Mouse (Mus musculus) neural tube, embryonic 11.5 days (tissue): Measurements from ENCODE around the gene Mturn. TPM values are rescaled to one million over a fixed set of nuclear protein-coding genes. Genes with fewer than 3 reads are reported as not detected.

Source experiments
- ATAC-seq: fragments of 200-750 bp; cut with Nextera tagmentation; 2 replicates; pipeline ENCODE4 v1.8.0; 2017; ENCODE audit warnings: moderate number of reproducible peaks, mild to moderate bottlenecking, moderate TSS enrichment, moderate library complexity; ENCODE audit not compliant: insufficient read depth, low FRiP score, low TSS enrichment
- DNase-seq: peaks from one replicate; pipeline ENCODE4 v3.0.0-alpha.2; 2015; ENCODE audit warnings: low spot score
- H3K27ac ChIP-seq: fragments of 300-500 bp; sonication (generic); 2 replicates; pipeline ENCODE4 v1.5.1; 2014; ENCODE audit warnings: low read depth, mild to moderate bottlenecking, low read length
- H3K27me3 ChIP-seq: fragments of 300-500 bp; sonication (generic); 2 replicates; pipeline ENCODE4 v1.6.1; 2014; ENCODE audit warnings: mild to moderate bottlenecking, low read length, mixed read lengths; ENCODE audit not compliant: control insufficient read depth, insufficient read depth
- H3K36me3 ChIP-seq: fragments of 300-500 bp; sonication (generic); 2 replicates; pipeline ENCODE4 v1.6.1; 2014; ENCODE audit warnings: mild to moderate bottlenecking, low read length, moderate library complexity, mixed read lengths; ENCODE audit not compliant: control insufficient read depth, insufficient read depth
- H3K4me1 ChIP-seq: fragments of 300-500 bp; sonication (generic); 2 replicates; pipeline ENCODE4 v1.6.1; 2014; ENCODE audit warnings: low read length, mixed read lengths; ENCODE audit not compliant: control insufficient read depth, insufficient read depth
- H3K4me2 ChIP-seq: fragments of 300-500 bp; sonication (generic); 2 replicates; pipeline ENCODE4 v1.6.1; 2014; ENCODE audit warnings: low read depth, mild to moderate bottlenecking, moderate library complexity
- H3K4me3 ChIP-seq: fragments of 300-500 bp; sonication (generic); 2 replicates; pipeline ENCODE4 v1.5.1; 2014; ENCODE audit warnings: low read depth, low read length
- H3K9ac ChIP-seq: fragments of 300-500 bp; sonication (generic); 2 replicates; pipeline ENCODE4 v1.6.1; 2014; ENCODE audit warnings: mild to moderate bottlenecking, low read length
- H3K9me3 ChIP-seq: fragments of 300-500 bp; sonication (generic); 2 replicates; pipeline ENCODE4 v1.6.1; 2016; ENCODE audit warnings: low read length; ENCODE audit not compliant: control insufficient read depth
- WGBS: fragments of 180-500 bp; shearing (Covaris S2); extraction: QIAGEN DNeasy Blood & Tissue Kit; methylation state at CpG from one replicate; pipeline ENCODE4 v1.1.7; 2014; 5-methylcytosine and 5-hydroxymethylcytosine counted together
- polyA plus RNA-seq: library from polyadenylated mRNA; unstranded; fragments of >200 nt; fragmentation: Nextera tagmentation; extraction: Ambion mirVana; gene quantifications from 2 replicates; pipeline ENCODE4 v1.2.1, GENCODE M21; 2014

Gene Mturn
- polyA plus RNA-seq: 30.5 and 35.8 TPM in 2 replicates

- peak within 1 kb of the TSS; percentile 67 for H3K27ac ChIP-seq
- H3K9me3 ChIP-seq: no peaks in the 10 kb centered on the region
- peaks cover 7% of the 10 kb centered on the region; the same call in 1 of the 2 replicates for H3K4me1 ChIP-seq
- ATAC-seq (peak; percentile 97), DNase-seq (peak; percentile 96)
- WGBS: 6% methylated on average over 32 of the region's 48 CpGs
- no peaks in the 10 kb centered on the region for H3K36me3 ChIP-seq
- H3K9ac ChIP-seq: peak within 1 kb of the TSS; percentile 64
- H3K4me2 ChIP-seq: peak within 1 kb of the TSS; percentile 91
- peak within 1 kb of the TSS; percentile 70 for H3K4me3 ChIP-seq
- H3K27me3 ChIP-seq: 0 out of 2 replicates have a peak, but pooled peaks cover 3% of the 10 kb centered on the region
Measured at GRCm38 (mm10) chr6:54680891-54681745, at the start of gene Mturn. Gene Mturn, plus strand, starts transcription at chr6:54681624.

- DNase-seq (no peak), ATAC-seq (no peak)
- H3K36me3 ChIP-seq: 0 out of 2 replicates have a peak, but pooled peaks cover 2% of the 10 kb centered on the region
- 93% methylated on average over 3 of the region's 3 CpGs for WGBS
- H3K9ac ChIP-seq: no peak overlapping the region
- H3K4me3 ChIP-seq: no peak overlapping the region
- no peak overlapping the region for H3K27ac ChIP-seq
- H3K9me3 ChIP-seq: no peaks in the 10 kb centered on the region
- no peaks in the 10 kb centered on the region for H3K27me3 ChIP-seq
- H3K4me1 ChIP-seq: no peaks in the 10 kb centered on the region
- H3K4me2 ChIP-seq: no peak overlapping the region
Measured at GRCm38 (mm10) chr6:54639877-54640276, 41.5 kb upstream of the Mturn start.

- H3K4me3 ChIP-seq: no peak overlapping the region
- no peaks in the 10 kb centered on the region for H3K4me1 ChIP-seq
- 87% methylated on average over 2 of the region's 2 CpGs for WGBS
- ATAC-seq: no peak
- H3K9me3 ChIP-seq: no peaks in the 10 kb centered on the region
- no peaks in the 10 kb centered on the region for H3K27me3 ChIP-seq
- H3K36me3 ChIP-seq: 0 out of 2 replicates have a peak, but pooled peaks cover 2% of the 10 kb centered on the region
- H3K9ac ChIP-seq: no peak overlapping the region
- no peak overlapping the region for H3K4me2 ChIP-seq
- DNase-seq: no peak
- no peak overlapping the region for H3K27ac ChIP-seq
Measured at GRCm38 (mm10) chr6:54641953-54642352, 39.5 kb upstream of the Mturn start.

GRCm38 (mm10) chr6:54643181-54643580, 38.2 kb upstream of the Mturn start:
- Histone ChIP-seq H3K27me3 (no peaks in the 10 kb centered on the region), H3K4me1 (no peaks in the 10 kb centered on the region), H3K27ac (no peak overlapping the region), H3K36me3 (0 out of 2 replicates have a peak, but pooled peaks cover 2% of the 10 kb centered on the region), H3K4me3 (no peak overlapping the region), H3K4me2 (no peak overlapping the region), H3K9ac (no peak overlapping the region), H3K9me3 (no peaks in the 10 kb centered on the region)
- WGBS: 87% methylated on average over 4 of the region's 4 CpGs
- DNase-seq: no peak
- no peak for ATAC-seq

DNA sequence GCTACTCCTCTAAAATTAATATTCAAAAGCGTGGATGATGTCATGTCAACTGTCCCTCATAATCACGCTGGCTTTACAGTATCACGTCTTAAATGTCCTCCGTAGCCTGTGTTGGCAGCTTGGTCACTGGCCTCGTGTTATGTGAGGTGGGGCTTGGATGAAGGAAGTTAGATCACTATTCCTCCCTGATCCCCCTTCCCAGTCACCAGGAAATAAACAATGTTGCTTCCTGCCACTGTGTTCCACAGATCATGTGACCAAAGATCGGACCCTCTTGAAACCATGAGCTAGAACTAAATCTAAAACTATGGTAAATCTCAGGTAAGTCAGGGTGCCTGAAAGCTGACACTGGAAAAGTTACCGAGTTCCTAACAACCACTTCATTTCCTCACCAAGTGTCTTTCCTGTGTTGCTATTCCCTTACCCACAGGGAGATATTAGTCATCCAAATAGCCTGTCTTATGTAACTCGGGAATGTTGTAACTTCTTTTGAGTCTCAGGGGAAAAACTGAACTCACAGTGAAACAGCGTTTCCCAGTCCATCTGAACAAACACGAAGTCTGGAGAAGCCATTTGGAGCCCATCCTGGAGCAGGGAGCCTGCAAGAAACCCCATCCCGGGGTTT, 25.8 kb upstream of the Mturn start:
- Histone ChIP-seq H3K27ac (no peak overlapping the region), H3K27me3 (no peaks in the 10 kb centered on the region), H3K4me1 (no peaks in the 10 kb centered on the region), H3K36me3 (no peaks in the 10 kb centered on the region), H3K9me3 (no peaks in the 10 kb centered on the region), H3K4me3 (no peak overlapping the region), H3K9ac (no peak overlapping the region), H3K4me2 (no peak overlapping the region)
- ATAC-seq (no peak), DNase-seq (no peak)
- 77% methylated on average over 11 of the region's 11 CpGs for WGBS

- no peak for ATAC-seq
- 96% methylated on average over 6 of the region's 6 CpGs for WGBS
- Histone ChIP-seq H3K36me3 (no peaks in the 10 kb centered on the region), H3K27ac (no peak overlapping the region), H3K9ac (no peak overlapping the region), H3K4me1 (no peaks in the 10 kb centered on the region), H3K9me3 (no peaks in the 10 kb centered on the region), H3K4me3 (no peak overlapping the region), H3K27me3 (no peaks in the 10 kb centered on the region), H3K4me2 (no peak overlapping the region)
- no peak for DNase-seq
Measured at GRCm38 (mm10) chr6:54657861-54658260, 23.6 kb upstream of the Mturn start.

DNA sequence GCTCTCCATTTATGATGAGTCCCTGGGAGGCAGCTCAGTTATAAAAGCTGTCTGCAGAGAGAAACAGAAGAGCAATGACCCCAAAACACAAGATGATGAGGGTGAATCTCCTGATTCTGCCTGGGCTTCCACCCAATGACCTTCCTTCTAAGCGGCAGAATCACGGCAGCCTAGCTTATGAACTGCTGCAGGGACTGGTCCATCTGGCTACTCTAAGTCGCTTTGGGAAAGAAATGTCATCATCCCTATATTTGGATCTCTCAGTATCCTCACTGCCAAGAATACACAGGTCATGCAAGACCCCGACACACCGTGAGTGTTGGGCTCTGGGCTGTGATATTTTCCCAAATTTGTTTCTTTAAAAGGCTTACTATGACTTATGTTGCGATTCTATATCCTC, 11.6 kb upstream of the Mturn start:
- Histone ChIP-seq H3K27ac (no peak overlapping the region), H3K36me3 (no peaks in the 10 kb centered on the region), H3K9me3 (no peaks in the 10 kb centered on the region), H3K9ac (no peak overlapping the region), H3K27me3 (no peaks in the 10 kb centered on the region), H3K4me1 (no peaks in the 10 kb centered on the region), H3K4me3 (no peak overlapping the region), H3K4me2 (no peak overlapping the region)
- no peak for ATAC-seq
- DNase-seq: no peak
- 92% methylated on average over 6 of the region's 6 CpGs for WGBS

- H3K4me2 ChIP-seq: no peak overlapping the region
- 50% methylated on average over 5 of the region's 5 CpGs for WGBS
- no peak for DNase-seq
Measured at GRCm38 (mm10) chr6:54672901-54673300, 8.5 kb upstream of the Mturn start.

More at GRCm38 (mm10) chr6:54672901-54673300, 8.5 kb upstream of the Mturn start:
- no peak overlapping the region for H3K9ac ChIP-seq
- H3K4me3 ChIP-seq: no peak overlapping the region
- no peaks in the 10 kb centered on the region for H3K36me3 ChIP-seq
- no peaks in the 10 kb centered on the region for H3K9me3 ChIP-seq
- no peaks in the 10 kb centered on the region for H3K27me3 ChIP-seq
- no peaks in the 10 kb centered on the region for H3K4me1 ChIP-seq
- no peak overlapping the region for H3K27ac ChIP-seq
- no peak for ATAC-seq
